Mouse (Mus musculus) intestine, postnatal 0 days (tissue): ENCODE measurements around the gene Clybl. TPM values are rescaled to one million over a fixed set of nuclear protein-coding genes. Genes with fewer than 3 reads are reported as not detected.

Experiments
- ATAC-seq: fragments of 200-750 bp; cut with Nextera tagmentation; 2 replicates; pipeline ENCODE4 v1.8.0; 2017; ENCODE audit warnings: mild to moderate bottlenecking, moderate TSS enrichment, moderate library complexity
- H3K27ac ChIP-seq: fragments of 300-500 bp; sonication (generic); 2 replicates; pipeline ENCODE4 v1.5.1; 2014; ENCODE audit warnings: mild to moderate bottlenecking, low read depth, low read length, moderate library complexity
- H3K27me3 ChIP-seq: fragments of 300-500 bp; sonication (generic); replicated peaks from 2 replicates; pipeline ENCODE4 v1.6.1; 2014; ENCODE audit warnings: low read length, mixed read lengths; ENCODE audit not compliant: control insufficient read depth, insufficient read depth
- H3K36me3 ChIP-seq: fragments of 300-500 bp; sonication (generic); 2 replicates; pipeline ENCODE4 v1.6.1; 2014; ENCODE audit warnings: mild to moderate bottlenecking, moderate library complexity; ENCODE audit not compliant: control insufficient read depth, insufficient read depth
- H3K4me1 ChIP-seq: fragments of 300-500 bp; sonication (generic); replicated peaks from 2 replicates; pipeline ENCODE4 v1.6.1; 2014; ENCODE audit warnings: antibody characterized with exemption, low read length, mixed read lengths; ENCODE audit not compliant: control insufficient read depth, insufficient read depth
- H3K4me2 ChIP-seq: fragments of 300-500 bp; sonication (generic); replicated peaks from 2 replicates; pipeline ENCODE4 v1.6.1; 2014; ENCODE audit warnings: low read depth, mild to moderate bottlenecking, moderate library complexity
- H3K4me3 ChIP-seq: fragments of 300-500 bp; sonication (generic); 2 replicates; pipeline ENCODE4 v1.5.1; 2014; ENCODE audit warnings: low read depth, low read length
- H3K9ac ChIP-seq: fragments of 300-500 bp; sonication (generic); 2 replicates; pipeline ENCODE4 v1.6.1; 2014; ENCODE audit warnings: mild to moderate bottlenecking, low read depth, low read length
- H3K9me3 ChIP-seq: fragments of 300-500 bp; sonication (generic); 2 replicates; pipeline ENCODE4 v1.6.1; 2016; ENCODE audit warnings: mixed run types; ENCODE audit not compliant: control insufficient read depth
- CTCF ChIP-seq: sonication (generic); IDR thresholded peaks from 2 replicates; pipeline ENCODE4 v1.5.1; 2016; ENCODE audit warnings: low read depth, mild to moderate bottlenecking, control low read depth, antibody characterized with exemption, moderate library complexity
- WGBS: fragments of 180-500 bp; shearing (Covaris S2); extraction: QIAGEN DNeasy Blood & Tissue Kit; methylation state at CpG from one replicate; pipeline ENCODE4 v1.1.7; 2014; 5-methylcytosine and 5-hydroxymethylcytosine counted together
- polyA plus RNA-seq: library from polyadenylated mRNA; unstranded; fragments of >200 nt; fragmentation: Nextera tagmentation; extraction: Ambion mirVana; gene quantifications from 2 replicates; pipeline ENCODE4 v1.2.1, GENCODE M21; 2015

The Clybl gene
- polyA plus RNA-seq, 1 experiment from 2014 or later: 22.2 TPM

DNA sequence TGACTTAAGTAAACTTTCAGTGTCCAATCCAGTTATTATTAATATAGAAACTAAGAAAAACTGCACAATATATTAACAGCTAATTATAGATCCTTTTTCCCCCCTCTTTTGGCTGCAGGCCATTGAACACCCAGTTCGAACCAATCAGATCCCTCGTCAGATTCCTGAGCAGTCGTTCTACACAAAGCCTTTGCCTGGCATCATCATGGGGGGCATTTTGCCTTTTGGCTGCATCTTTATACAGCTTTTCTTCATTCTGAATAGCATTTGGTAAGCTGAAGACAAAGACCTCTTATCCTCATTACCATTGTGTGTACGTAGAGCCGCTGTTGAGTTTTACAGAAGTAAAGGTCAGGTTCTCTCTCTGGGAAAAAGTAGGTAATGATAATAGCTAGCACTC, 30.9 kb upstream of the Clybl start:
- H3K9ac ChIP-seq: no peak overlapping the region
- no peak overlapping the region for H3K4me3 ChIP-seq
- H3K27me3 ChIP-seq: no peaks in the 10 kb centered on the region
- H3K4me2 ChIP-seq: no peak overlapping the region
- no peak for TF ChIP-seq CTCF
- H3K36me3 ChIP-seq: peaks cover 77% of the 10 kb centered on the region
- no peaks in the 10 kb centered on the region for H3K4me1 ChIP-seq
- 89% methylated on average over 5 of the region's 5 CpGs for WGBS
- no peak for ATAC-seq
- H3K9me3 ChIP-seq: no peaks in the 10 kb centered on the region
- H3K27ac ChIP-seq: no peak overlapping the region

DNA sequence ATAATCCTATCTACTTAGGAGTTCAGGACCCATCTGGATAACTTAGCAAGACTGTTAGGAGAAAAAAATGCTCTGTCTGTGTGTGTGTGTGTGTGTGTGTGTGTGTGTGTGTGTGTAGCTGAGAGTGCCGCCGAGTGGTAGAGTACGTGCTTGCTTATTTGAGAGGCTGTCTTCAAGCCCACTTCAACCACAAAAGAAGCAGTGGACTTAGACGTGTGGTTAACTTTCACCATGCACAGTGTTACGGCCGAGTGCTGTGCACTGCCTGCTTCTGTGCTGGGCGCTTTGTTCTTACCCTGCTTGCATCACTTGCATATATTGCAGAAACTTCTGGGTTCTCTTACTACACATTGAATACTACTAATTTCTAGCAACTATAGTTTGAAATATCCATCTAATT, 23.8 kb upstream of the Clybl start:
- no peak overlapping the region for H3K4me2 ChIP-seq
- no peaks in the 10 kb centered on the region for H3K27me3 ChIP-seq
- no peak for ATAC-seq
- no peaks in the 10 kb centered on the region for H3K9me3 ChIP-seq
- 86% methylated on average over 7 of the region's 7 CpGs for WGBS
- no peak overlapping the region for H3K27ac ChIP-seq
- no peak overlapping the region for H3K4me3 ChIP-seq
- H3K4me1 ChIP-seq: no peaks in the 10 kb centered on the region
- no peak for TF ChIP-seq CTCF
- peaks cover 56% of the 10 kb centered on the region for H3K36me3 ChIP-seq
- H3K9ac ChIP-seq: no peak overlapping the region

DNA sequence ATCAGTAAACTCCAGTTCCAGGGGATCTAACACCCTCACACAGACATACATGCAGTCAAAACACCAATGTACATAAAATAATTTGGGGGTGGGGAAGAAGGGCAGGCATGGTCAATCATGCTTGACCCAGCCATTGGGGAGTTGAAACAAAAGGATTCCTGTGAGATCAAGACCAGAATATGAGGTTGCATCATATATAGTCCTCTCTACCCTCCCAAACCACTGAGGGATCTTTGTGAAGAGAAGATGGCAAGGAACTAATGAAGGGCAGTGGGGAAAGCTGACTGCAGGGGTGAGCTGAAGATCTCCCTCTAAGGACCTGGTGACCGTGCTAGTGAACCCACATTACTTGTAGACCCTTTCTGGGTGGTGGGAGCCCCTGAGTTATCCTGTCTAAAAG, 20.6 kb upstream of the Clybl start:
- Histone ChIP-seq H3K9ac (no peak overlapping the region), H3K27ac (no peak overlapping the region), H3K27me3 (no peaks in the 10 kb centered on the region), H3K4me2 (no peak overlapping the region), H3K36me3 (peaks cover 32% of the 10 kb centered on the region), H3K4me1 (no peaks in the 10 kb centered on the region), H3K4me3 (no peak overlapping the region), H3K9me3 (no peaks in the 10 kb centered on the region)
- no peak for ATAC-seq
- TF ChIP-seq CTCF: no peak
- 90% methylated on average over 1 of the region's 1 CpGs for WGBS

DNA sequence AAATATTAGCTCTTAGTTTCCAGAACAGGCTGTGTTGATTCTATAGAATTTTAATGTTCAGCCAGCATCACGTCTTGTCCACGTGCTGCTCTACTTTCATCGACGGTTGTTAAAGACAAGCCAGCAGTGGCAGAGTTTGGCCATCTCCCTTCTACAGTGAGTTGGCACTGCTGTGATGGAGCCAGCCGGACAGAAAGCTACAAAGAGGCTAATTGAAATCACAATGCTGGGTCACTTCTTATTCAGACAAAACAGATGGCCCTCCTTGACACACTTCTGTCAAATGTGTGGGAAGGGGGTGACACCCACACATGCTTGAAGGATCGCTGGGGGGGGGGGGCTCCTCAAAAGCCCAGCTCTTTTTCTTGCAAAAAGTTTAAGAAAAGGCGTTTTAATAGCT, 12.6 kb upstream of the Clybl start:
- Histone ChIP-seq H3K9me3 (no peaks in the 10 kb centered on the region), H3K27ac (no peak overlapping the region), H3K4me2 (no peak overlapping the region), H3K27me3 (no peaks in the 10 kb centered on the region), H3K4me3 (no peak overlapping the region), H3K36me3 (no peaks in the 10 kb centered on the region), H3K9ac (no peak overlapping the region), H3K4me1 (no peaks in the 10 kb centered on the region)
- no peak for TF ChIP-seq CTCF
- ATAC-seq: no peak
- 86% methylated on average over 7 of the region's 7 CpGs for WGBS

DNA sequence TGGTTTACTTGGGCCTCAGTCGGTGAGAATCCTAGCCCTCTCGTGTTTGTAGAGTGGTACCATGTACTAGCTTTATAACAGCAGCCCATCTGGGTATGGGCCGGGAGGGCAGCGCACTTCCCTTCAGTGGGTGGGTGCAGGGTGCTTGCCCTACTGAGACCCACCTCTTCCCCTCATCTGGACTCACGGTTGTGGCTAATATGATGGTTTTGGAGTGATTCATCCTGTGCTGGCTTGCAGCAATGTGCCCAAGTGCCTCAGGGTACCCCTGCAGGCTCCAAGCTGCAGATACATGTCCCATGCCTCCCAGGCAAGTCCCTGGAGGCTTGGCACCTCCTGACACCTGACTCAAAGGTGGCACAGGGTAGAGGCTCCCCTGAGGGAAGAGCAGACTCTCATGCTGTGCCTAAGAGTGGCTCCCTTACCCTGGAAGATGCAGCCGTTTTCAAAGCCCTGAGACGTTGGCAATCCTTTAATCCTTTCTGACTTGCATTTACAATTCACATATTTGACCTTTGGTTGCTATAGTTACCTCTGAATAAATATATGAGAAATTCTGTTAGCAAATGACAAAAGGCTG, 11.2 kb upstream of the Clybl start:
- no peaks in the 10 kb centered on the region for H3K27me3 ChIP-seq
- no peak for TF ChIP-seq CTCF
- no peak overlapping the region for H3K9ac ChIP-seq
- no peak overlapping the region for H3K4me3 ChIP-seq
- no peaks in the 10 kb centered on the region for H3K36me3 ChIP-seq
- no peaks in the 10 kb centered on the region for H3K9me3 ChIP-seq
- no peaks in the 10 kb centered on the region for H3K4me1 ChIP-seq
- no peak overlapping the region for H3K27ac ChIP-seq
- no peak for ATAC-seq
- H3K4me2 ChIP-seq: no peak overlapping the region
- WGBS: 64% methylated on average over 7 of the region's 7 CpGs

DNA sequence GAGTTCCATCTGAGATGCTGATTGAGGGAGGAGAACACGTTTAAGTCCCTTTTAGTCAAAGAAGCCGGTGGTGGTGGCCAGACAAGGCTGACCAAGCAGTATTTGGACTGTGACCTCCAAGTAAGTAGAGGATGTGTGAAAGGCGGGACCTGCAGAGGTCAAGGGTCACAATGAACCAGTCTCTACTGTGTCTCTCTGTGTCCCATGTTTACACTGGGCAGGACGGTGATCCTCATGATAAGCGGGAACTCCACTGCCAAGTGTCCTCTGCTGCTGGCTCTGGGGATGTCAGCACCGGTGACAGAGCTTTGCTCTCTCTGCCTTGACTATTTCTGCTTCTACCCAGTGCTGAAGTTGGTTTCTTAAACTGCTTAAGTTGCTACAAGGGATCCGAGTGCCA, 10.5 kb upstream of the Clybl start:
- no peaks in the 10 kb centered on the region for H3K36me3 ChIP-seq
- no peaks in the 10 kb centered on the region for H3K27me3 ChIP-seq
- no peak overlapping the region for H3K4me3 ChIP-seq
- ATAC-seq: 0 out of 2 replicates have a peak, but pooled peaks have one; percentile 43
- no peaks in the 10 kb centered on the region for H3K4me1 ChIP-seq
- 38% methylated on average over 7 of the region's 7 CpGs for WGBS
- no peak overlapping the region for H3K9ac ChIP-seq
- no peaks in the 10 kb centered on the region for H3K9me3 ChIP-seq
- no peak overlapping the region for H3K4me2 ChIP-seq
- no peak for TF ChIP-seq CTCF
- no peak overlapping the region for H3K27ac ChIP-seq

DNA sequence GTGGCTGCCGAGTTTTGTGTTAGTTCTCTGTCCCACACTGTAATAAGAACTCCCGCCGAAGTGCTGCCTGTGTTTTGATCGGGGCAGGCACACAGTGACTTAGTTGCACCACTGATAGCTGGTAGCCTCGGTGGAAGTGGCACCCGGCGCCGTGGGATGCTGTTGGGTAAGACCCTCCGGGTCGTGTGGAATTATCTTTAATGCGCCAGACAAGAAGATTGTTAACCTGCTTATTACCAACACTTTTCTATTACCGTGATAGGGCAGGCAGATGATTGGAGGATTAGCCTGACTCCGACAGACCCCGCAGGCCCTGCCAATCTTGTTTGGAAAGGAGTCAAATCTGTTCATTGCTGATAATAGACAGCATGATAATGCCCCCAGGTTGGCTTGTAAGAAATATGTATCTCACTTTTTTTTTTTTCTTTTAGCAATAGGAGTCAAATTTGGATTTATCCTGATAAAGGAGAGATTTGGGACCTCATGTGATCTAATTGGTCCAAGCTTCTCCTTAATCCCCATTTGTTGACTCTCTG, 5.2 kb upstream of the Clybl start:
- Histone ChIP-seq H3K27me3 (no peaks in the 10 kb centered on the region), H3K4me3 (no peak overlapping the region), H3K27ac (no peak overlapping the region), H3K4me1 (no peaks in the 10 kb centered on the region), H3K9me3 (no peaks in the 10 kb centered on the region), H3K36me3 (no peaks in the 10 kb centered on the region), H3K9ac (no peak overlapping the region), H3K4me2 (no peak overlapping the region)
- no peak for ATAC-seq
- 69% methylated on average over 14 of the region's 14 CpGs for whole genome bisulfite sequencing
- TF ChIP-seq CTCF: no peak
